ENCODE assay signal across 14 mouse cellular contexts in genomic region chr16:48620510-48620909, GRCm38 (mm10).
"Had no signal": no experiment of that assay in that cellular context is flagged by ENCODE, and none has a peak within 500 bp of the region (broad histone marks: within the 10 kb centered on the region; RNA-seq: fewer than 3 reads in every experiment).

No protein-coding gene starts in this region.

- H3K4me2 ChIP-seq: liver, embryonic 13.5 days; lung, embryonic 15.5 days; midbrain, embryonic 12.5 days had no signal

- H3K36me3 ChIP-seq: liver, embryonic 13.5 days; lung, embryonic 15.5 days; midbrain, embryonic 12.5 days had no signal

- DNase-seq: kidney, adult 9 months; kidney, postnatal 36 days; liver; liver, embryonic 13.5 days; liver, postnatal 0 days; lung, postnatal 14 days; right cerebral cortex, adult 18-20 months; right cerebral cortex, postnatal 25 days; thymus, postnatal 4 days had no signal

- H3K4me3 ChIP-seq: liver, embryonic 13.5 days; lung, embryonic 15.5 days; midbrain, embryonic 12.5 days; myocyte had no signal

- ATAC-seq: intestine, postnatal 0 days; liver, postnatal 0 days had no signal

- H3K27me3 ChIP-seq: liver, embryonic 13.5 days; lung, embryonic 15.5 days; midbrain, embryonic 12.5 days had no signal

- H3K9ac ChIP-seq: liver, embryonic 13.5 days; liver, postnatal 0 days; lung, embryonic 15.5 days; midbrain, embryonic 12.5 days had no signal

- H3K4me1 ChIP-seq: liver, embryonic 13.5 days; lung, embryonic 15.5 days; midbrain, embryonic 12.5 days had no signal

- H3K9me3 ChIP-seq: liver, embryonic 13.5 days; lung, embryonic 15.5 days; midbrain, embryonic 12.5 days had no signal

- H3K27ac ChIP-seq: kidney, postnatal 0 days; liver, embryonic 13.5 days; lung, embryonic 15.5 days; midbrain, embryonic 12.5 days had no signal
